Mouse (Mus musculus): ENCODE measurements around the gene Cplx1. TPM values are rescaled to one million over a fixed set of nuclear protein-coding genes. Genes with fewer than 3 reads are reported as not detected.

The Cplx1 gene
- 0.43 and 0.84 TPM in 2 replicates for polyA plus RNA-seq (2012; rRNA removed)

DNA sequence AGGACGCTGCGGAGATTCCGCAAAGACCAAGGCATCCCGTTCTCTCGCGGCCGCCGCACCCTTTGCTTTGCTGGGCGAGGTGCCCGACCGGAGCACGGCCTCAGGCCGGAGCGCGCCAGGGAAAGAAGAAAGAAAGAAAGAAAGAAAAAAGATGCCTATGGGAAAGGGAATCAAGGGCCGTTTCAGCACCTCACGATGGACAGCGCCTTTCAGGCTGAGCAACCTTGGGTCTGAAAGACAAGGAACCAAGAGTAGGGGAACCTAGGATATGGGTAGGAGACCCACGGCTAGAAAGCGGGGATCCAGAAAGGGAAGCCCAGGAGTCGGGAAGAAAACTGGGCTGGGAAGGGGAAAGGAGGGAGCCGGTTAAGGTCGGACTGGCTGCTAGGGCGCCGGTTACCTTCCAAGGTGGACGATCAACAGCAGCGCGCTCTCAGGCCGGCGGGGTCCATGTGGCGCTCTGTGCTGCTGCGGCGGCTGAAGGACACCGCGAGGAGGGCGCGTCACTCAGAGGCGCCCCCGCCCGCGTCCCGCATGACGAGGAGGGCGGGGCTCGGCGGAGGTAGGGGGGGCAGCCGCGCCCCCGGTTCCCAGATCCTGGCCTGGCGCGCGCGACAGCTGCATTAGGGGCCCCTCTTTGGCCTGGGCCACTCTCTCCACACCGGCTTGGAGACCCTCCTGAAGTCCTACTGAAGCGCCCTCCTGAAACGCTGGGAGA, at the start of gene Cplx1:
TSS of gene Cplx1 (minus strand) at position 536 of the 718 bp plus-strand sequence.

Other genes with a start within 250 kb of the Cplx1 start
- gene Pigg, start 237.4 kb downstream of the Cplx1 start, polyA plus RNA-seq (2012; rRNA removed) = 6.5 and 8.7 TPM in 2 replicates
- gene Gm42517, start 182.1 kb downstream of the Cplx1 start, polyA plus RNA-seq (2012; rRNA removed) = 4.1 and 4.7 TPM in 2 replicates
- gene Pde6b, start 161.6 kb downstream of the Cplx1 start, polyA plus RNA-seq (2012; rRNA removed) = 0.06 and 0.16 TPM in 2 replicates
- gene Atp5k, start 115.6 kb downstream of the Cplx1 start, polyA plus RNA-seq (2012; rRNA removed) = 18.3 and 24.5 TPM in 2 replicates
- gene Mfsd7a, start 101.1 kb downstream of the Cplx1 start, polyA plus RNA-seq (2012; rRNA removed) = 8.2 and 8.5 TPM in 2 replicates
- gene Pcgf3, start 88.8 kb downstream of the Cplx1 start, polyA plus RNA-seq (2012; rRNA removed) = 8.2 and 10.2 TPM in 2 replicates
- gene Gak, start 79.7 kb upstream of the Cplx1 start, polyA plus RNA-seq (2012; rRNA removed) = 75.6 and 91.0 TPM in 2 replicates
- 74.6 and 81.8 TPM in 2 replicates for gene Tmem175, start 79.7 kb upstream of the Cplx1 start, polyA plus RNA-seq (2012; rRNA removed)
- 36.6 and 38.5 TPM in 2 replicates for gene Idua, start 110.3 kb upstream of the Cplx1 start, polyA plus RNA-seq (2012; rRNA removed)
- 35.9 and 39.0 TPM in 2 replicates for gene Dgkq, start 119.6 kb upstream of the Cplx1 start, polyA plus RNA-seq (2012; rRNA removed)
- gene Slc26a1, start 125.5 kb upstream of the Cplx1 start, polyA plus RNA-seq (2012; rRNA removed) = 0.32 and 0.47 TPM in 2 replicates
- 149 and 161 TPM in 2 replicates for gene Fgfrl1, start 142.4 kb upstream of the Cplx1 start, polyA plus RNA-seq (2012; rRNA removed)
- gene Rnf212, start 225.0 kb upstream of the Cplx1 start, polyA plus RNA-seq (2012; rRNA removed) = 0.44 and 0.84 TPM in 2 replicates
- not detected in 2 replicates for gene Tmed11, start 245.3 kb upstream of the Cplx1 start, polyA plus RNA-seq (2012; rRNA removed)

Data from ovary, adult 2 months (tissue).